Mouse (Mus musculus) heart, adult 2 months (tissue): ENCODE measurements around the gene Pnpo. TPM values are rescaled to one million over a fixed set of nuclear protein-coding genes. Genes with fewer than 3 reads are reported as not detected.

Source experiments
- DNase-seq, 2 experiments: peaks; one replicate each; pipeline ENCODE4 v3.0.0; 2021
- H3K27ac ChIP-seq: fragments of 200-600 bp; 2 replicates; pipeline ENCODE4 v1.8.1; 2022
- H3K27me3 ChIP-seq: fragments of 200-500 bp; 2 replicates; pipeline ENCODE4 v1.6.1; 2012; ENCODE audit warnings: mild to moderate bottlenecking, low read length, inconsistent platforms, mixed read lengths; ENCODE audit not compliant: control insufficient read depth, insufficient read depth
- H3K36me3 ChIP-seq: fragments of 200-500 bp; 2 replicates; pipeline ENCODE4 v1.6.1; 2012; ENCODE audit warnings: low read length, inconsistent platforms; ENCODE audit not compliant: control insufficient read depth, insufficient read depth
- H3K4me1 ChIP-seq: fragments of 200-500 bp; 2 replicates; pipeline ENCODE4 v1.6.1; 2011; ENCODE audit warnings: low read length; ENCODE audit not compliant: control insufficient read depth, insufficient read depth
- H3K4me3 ChIP-seq: fragments of 200-600 bp; 2 replicates; pipeline ENCODE4 v1.8.1; 2022
- H3K79me2 ChIP-seq: fragments of 200-500 bp; replicated peaks from 2 replicates; pipeline ENCODE4 v1.6.1; 2012; ENCODE audit warnings: mild to moderate bottlenecking, inconsistent platforms, low read length, moderate library complexity, mixed read lengths; ENCODE audit not compliant: control insufficient read depth, insufficient read depth
- H3K9ac ChIP-seq: fragments of 200-500 bp; 2 replicates; pipeline ENCODE4 v1.6.1; 2012; ENCODE audit warnings: low read depth, mild to moderate bottlenecking, control low read depth, inconsistent platforms, low read length, mixed read lengths
- CTCF ChIP-seq: fragments of 200-600 bp; IDR thresholded peaks from 2 replicates; pipeline ENCODE4 v1.8.1; 2022; ENCODE audit warnings: antibody characterized with exemption, mild to moderate bottlenecking, moderate library complexity
- EP300 ChIP-seq: fragments of 200-500 bp; IDR thresholded peaks from 2 replicates; pipeline ENCODE4 v1.6.1; 2011; ENCODE audit warnings: low read depth, low read length, control low read depth; ENCODE audit not compliant: insufficient read depth
- POLR2A ChIP-seq: fragments of 200-500 bp; IDR thresholded peaks from 2 replicates; pipeline ENCODE4 v1.6.1; 2011; ENCODE audit warnings: mild to moderate bottlenecking, low read depth, low read length, control low read depth; ENCODE audit not compliant: insufficient read depth
- WGBS: fragments of 180-500 bp; shearing (Covaris S2); methylation state at CpG from one replicate; pipeline ENCODE4 v1.1.7; 2018; 5-methylcytosine and 5-hydroxymethylcytosine counted together
- intact Hi-C: fragments of 180-260 bp; cut with DNase I; formaldehyde crosslinking; loops from one replicate; pipeline ENCODE4 v1.15.1; 2025
- polyA plus RNA-seq: library from polyadenylated mRNA; depleted of rRNA; stranded (reverse); fragments of >200 nt; gene quantifications from 2 replicates; pipeline ENCODE4 v1.2.3, GENCODE M21; 2012
- total RNA-seq, 2 experiments: library from RNA; stranded (reverse); gene quantifications; 2 replicates each; pipeline ENCODE4 v1.2.3; 2021

The Pnpo gene
- total and polyA plus RNA-seq, 3 experiments = 12.9 to 22.0 (median 13.0) TPM

DNA sequence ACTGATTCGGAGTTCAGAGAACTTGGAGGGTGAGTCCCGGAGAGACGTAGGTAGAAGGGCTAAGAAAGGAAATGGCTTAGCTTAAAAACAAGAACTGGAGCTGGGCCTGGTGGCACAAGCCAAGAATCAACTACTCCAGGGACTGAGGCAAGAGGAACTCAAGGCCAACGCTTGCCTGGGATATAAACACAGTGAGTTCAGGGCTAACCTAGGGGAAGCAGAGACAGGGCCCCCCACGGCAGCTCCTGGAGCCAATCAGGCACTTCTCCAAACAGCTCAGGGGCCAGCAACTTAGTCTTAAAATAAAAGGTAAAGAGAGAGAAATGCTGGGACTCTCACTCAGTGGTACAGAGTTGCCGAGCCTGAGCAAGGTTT lies 5.4 kb downstream of the Pnpo start:
- Histone ChIP-seq H3K79me2 (no peaks in the 10 kb centered on the region), H3K27me3 (no peaks in the 10 kb centered on the region), H3K4me1 (peaks cover 2% of the 10 kb centered on the region; the same call in 1 of the 2 replicates), H3K27ac (no peak overlapping the region; the same call in 1 of the 2 replicates), H3K9ac (no peak overlapping the region), H3K36me3 (no peaks in the 10 kb centered on the region), H3K4me3 (no peak overlapping the region)
- 57% methylated on average over 6 of the region's 6 CpGs for WGBS
- TF ChIP-seq POLR2A (no peak), CTCF (no peak), EP300 (no peak)
- DNase-seq = no peak
- intact Hi-C loops = no loop called here

DNA sequence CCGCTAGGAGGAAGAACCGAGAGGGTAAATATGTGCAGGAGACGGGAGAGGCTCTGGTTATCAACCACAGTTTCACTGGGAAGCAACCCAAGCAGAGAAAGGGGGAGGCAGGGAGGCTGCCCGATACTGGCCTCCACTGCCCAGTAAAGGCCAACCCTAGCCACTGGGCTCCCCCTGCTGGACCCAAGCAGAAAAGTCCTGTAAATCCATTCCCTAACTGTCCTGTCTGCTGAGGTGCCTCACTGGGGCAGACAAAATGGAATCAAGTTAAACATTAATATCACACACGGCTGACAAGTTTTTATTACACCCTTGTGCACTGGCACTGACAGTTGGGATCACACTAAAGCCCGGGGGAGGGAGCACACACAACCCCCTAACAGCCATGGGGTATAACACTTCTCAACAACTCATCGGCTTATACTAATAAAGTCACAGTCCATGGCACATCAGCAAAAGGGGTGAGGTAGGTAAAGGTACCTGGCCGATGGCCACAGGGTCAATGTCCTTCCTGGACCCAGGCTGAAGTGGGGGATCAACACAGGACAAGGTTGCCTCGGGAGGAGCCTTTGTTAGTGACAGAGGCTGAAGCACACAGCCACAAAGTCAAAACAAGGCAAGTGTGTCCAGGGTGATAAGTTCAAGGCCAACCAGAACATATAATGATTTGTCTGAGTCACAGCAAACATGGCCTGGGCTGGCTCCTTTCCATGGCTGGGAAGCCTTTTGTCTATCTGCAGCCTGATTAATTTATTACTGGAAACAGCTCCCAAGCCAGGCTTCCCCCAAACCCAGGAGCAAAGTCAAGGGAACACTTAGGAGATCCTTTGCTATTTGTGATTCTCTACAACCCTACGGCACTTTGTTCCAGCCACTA lies 6.0 kb downstream of the Pnpo start:
- H3K4me1 ChIP-seq = peaks cover 2% of the 10 kb centered on the region; the same call in 1 of the 2 replicates
- H3K27me3 ChIP-seq = no peaks in the 10 kb centered on the region
- peak; percentile 63 to 67 for DNase-seq
- TF ChIP-seq EP300 (no peak), CTCF (peak; percentile 82), POLR2A (no peak)
- no peaks in the 10 kb centered on the region for H3K36me3 ChIP-seq
- H3K27ac ChIP-seq = no peak overlapping the region
- no peak overlapping the region for H3K9ac ChIP-seq
- H3K4me3 ChIP-seq = no peak overlapping the region
- WGBS = 42% methylated on average over 10 of the region's 10 CpGs
- no peaks in the 10 kb centered on the region for H3K79me2 ChIP-seq
- intact Hi-C loops = loop anchor here (1.0 kb wide), 1 partner anchor 19 kb away; no protein-coding TSS in a partner anchor

DNA sequence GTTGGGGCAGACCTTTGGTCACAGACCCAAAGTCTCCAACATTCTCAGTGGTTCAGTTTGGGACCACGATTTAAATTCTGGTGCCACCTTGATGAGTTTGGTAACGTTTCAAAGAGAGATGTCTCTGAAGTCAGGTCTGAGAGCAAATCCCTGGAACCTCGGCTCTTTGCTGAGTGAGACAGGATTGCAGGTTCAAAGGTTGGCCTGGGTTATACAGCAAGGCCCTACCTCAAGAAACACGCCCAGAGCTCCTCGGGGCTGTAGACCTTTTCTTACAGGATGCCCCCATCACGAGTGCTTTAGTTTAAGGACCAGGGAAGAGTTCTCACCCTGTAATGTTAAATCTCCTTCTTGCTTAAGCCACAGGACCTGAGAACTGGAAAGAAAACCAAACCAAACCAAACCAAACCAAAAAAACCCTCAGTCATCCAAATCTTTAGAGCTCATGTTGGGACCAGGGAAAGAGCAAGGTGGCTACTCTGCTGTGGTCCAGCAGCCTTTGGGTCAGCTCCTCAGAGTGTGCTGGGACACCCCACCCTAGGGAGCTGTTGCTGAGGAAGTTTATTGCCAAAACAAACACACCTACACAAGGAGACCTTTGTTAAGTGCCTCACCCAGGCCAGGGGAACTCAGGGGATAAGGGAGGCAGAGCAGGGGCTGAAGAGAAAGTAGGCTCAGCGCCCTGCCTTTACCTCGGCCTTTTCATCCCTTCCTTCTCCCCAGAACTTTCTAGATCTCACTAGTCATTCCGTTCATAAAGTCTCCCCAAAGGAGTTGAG lies 7.7 kb downstream of the Pnpo start:
- WGBS = 83% methylated on average over 9 of the region's 9 CpGs
- Histone ChIP-seq H3K4me3 (no peak overlapping the region), H3K27me3 (no peaks in the 10 kb centered on the region), H3K27ac (no peak overlapping the region), H3K36me3 (no peaks in the 10 kb centered on the region), H3K9ac (no peak overlapping the region), H3K4me1 (peaks cover 2% of the 10 kb centered on the region; the same call in 1 of the 2 replicates), H3K79me2 (no peaks in the 10 kb centered on the region)
- TF ChIP-seq EP300 = no peak
- TF ChIP-seq POLR2A = no peak
- no peak for DNase-seq
- intact Hi-C loops = no loop called here

DNA sequence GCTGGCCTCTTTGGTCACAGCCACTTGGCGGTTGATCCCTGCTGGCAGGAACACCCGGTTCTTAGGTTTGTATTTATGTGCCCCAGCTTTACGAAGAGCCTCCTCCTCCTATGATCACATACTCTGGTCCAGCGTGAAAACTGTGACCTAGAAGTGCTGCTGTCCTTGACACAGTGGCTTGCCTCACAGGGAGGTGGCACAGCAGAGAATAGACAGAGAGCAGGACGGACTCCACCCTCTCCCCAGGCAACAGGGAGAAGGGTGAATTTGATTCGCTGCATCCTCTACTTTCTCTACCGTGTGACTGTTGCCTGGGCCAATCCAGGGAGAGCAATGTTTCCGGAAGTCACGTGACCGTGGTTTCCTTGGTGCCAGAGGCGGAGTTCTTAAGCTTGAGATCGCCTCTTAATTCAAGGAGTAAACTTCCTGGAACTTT lies 8.8 kb downstream of the Pnpo start:
- TF ChIP-seq EP300 = no peak
- TF ChIP-seq CTCF = no peak
- TF ChIP-seq POLR2A = peak; percentile 55
- Histone ChIP-seq H3K79me2 (no peaks in the 10 kb centered on the region), H3K9ac (no peak overlapping the region), H3K27me3 (no peaks in the 10 kb centered on the region), H3K27ac (no peak overlapping the region), H3K36me3 (no peaks in the 10 kb centered on the region), H3K4me1 (peaks cover 2% of the 10 kb centered on the region; the same call in 1 of the 2 replicates), H3K4me3 (no peak overlapping the region)
- intact Hi-C loops = no loop called here
- WGBS = 23% methylated on average over 12 of the region's 12 CpGs
- peak in 1 of 2 experiments; percentile 72 for DNase-seq

DNA sequence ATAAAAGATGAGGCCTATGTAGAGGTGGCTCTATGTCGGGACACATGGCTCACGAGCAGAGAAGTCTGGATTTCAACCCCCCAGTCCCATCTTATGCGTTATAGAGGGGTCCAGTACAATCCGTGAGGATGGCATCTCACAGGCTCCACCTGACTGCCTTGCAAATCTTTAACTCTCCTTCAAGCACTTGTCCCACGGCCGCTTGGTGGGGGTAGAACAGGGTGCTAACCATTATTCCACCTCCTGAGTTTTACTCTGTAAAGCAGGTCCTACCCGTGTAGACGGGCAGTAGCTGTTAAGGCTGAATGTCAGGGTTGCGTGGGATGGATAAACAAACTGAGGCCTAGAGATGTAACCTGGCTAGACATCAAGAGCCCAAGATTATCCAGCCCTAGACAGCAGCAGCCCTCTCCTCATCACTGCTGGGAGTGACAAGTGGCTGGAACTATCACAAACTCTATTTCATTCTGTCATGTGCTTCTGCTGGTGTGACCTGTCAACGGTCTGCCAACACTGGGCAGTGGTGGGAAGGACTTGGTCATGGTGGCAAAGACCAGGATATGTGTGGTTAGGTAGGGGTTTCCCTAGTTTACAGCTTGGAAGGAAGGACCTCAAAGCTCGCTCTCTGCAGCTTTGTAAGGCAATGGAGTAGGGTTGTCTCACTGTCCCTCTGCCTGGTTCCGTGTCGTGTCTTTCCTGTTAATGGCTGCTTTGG lies 10.1 kb downstream of the Pnpo start:
- Histone ChIP-seq H3K4me3 (no peak overlapping the region), H3K27ac (no peak overlapping the region), H3K36me3 (no peaks in the 10 kb centered on the region), H3K27me3 (peaks cover 3% of the 10 kb centered on the region; the same call in 1 of the 2 replicates), H3K9ac (no peak overlapping the region), H3K79me2 (no peaks in the 10 kb centered on the region), H3K4me1 (peaks cover 2% of the 10 kb centered on the region; the same call in 1 of the 2 replicates)
- TF ChIP-seq EP300 (no peak), CTCF (no peak), POLR2A (no peak)
- WGBS = 83% methylated on average over 13 of the region's 13 CpGs
- DNase-seq = no peak
- intact Hi-C loops = no loop called here
